Mouse (Mus musculus) heart, postnatal 10 days (tissue): ENCODE data around the gene Cfap44. TPM values are rescaled to one million over a fixed set of nuclear protein-coding genes. Genes with fewer than 3 reads are reported as not detected.
"Not testable (repeated sequence)": the region's sequence is repeated elsewhere in the genome, so short reads cannot be mapped to it uniquely, and the experiment has no call there.

Experiments
- DNase-seq, 2 experiments: peaks; one replicate each; pipeline ENCODE4 v3.0.0; 2021
- intact Hi-C: fragments of 180-260 bp; cut with DNase I; formaldehyde crosslinking; loops from one replicate; pipeline ENCODE4 v1.15.1; 2025
- total RNA-seq, 2 experiments: library from RNA; stranded (reverse); gene quantifications; 2 replicates each; pipeline ENCODE4 v1.2.3; 2021

Cfap44 gene
- total RNA-seq, 2 experiments from 2014 or later, result not detected

DNA sequence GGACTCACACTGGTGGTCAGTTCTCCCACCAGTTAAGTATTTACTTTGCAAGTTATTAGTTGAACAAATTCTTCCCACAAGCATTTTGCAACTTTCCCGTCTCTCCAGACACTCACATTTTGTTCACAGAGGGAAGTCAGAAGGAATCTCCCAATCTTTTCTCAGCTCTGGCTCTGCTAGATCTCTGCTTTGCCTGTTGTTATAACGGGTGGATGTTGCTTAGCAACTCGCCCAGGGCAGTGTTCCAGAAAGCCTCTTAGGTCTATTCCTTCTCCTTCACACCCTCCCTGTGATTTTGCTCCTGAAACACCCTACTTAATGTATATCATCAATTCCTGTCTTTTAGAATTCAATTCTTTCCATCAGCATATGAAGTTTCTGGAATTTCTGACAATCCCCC is 28.9 kb downstream of the Cfap44 start:
- intact Hi-C loops, result no loop called here
- DNase-seq, result peak; percentile 20 to 30

DNA sequence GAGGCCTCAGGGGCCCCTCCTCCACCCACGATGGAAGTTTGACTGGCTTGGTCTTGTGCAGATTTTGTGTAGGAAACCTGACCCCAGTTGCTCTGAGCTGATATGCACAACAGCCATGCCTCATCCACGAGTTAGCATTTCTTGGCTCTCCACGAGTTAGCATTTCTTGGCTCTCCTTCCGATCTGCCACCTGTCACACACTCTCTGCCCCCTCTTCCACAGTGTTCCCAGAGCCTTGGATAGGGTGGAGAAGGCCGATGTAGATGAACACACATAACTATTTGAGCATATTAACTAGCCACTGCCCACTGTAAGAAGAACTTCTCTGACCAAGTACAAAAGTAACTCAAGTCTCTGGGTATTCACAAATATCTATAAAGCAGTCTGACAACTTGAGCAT is 33.9 kb downstream of the Cfap44 start:
- no peak for DNase-seq
- intact Hi-C loops, result no loop called here

DNA sequence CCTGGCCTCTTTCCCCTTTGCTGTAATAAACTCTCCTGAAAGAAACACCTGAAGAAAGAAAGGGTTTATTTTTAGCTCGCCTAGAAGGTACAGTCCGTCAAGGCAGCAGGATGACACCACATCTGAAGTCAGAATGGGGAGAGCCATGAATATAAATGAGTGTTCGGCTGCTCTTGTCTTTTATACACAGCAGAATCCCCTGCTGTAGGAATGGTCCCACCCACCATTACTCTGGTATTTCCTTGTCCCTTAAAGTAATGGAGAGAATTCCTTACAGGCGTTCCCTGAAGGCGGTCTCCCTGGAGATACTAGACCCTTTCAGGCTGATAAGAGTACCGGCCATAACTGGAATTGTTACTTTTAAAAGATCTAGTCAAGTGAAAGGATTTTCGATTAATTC is 35.4 kb downstream of the Cfap44 start:
- intact Hi-C loops, result no loop called here
- no peak for DNase-seq

DNA sequence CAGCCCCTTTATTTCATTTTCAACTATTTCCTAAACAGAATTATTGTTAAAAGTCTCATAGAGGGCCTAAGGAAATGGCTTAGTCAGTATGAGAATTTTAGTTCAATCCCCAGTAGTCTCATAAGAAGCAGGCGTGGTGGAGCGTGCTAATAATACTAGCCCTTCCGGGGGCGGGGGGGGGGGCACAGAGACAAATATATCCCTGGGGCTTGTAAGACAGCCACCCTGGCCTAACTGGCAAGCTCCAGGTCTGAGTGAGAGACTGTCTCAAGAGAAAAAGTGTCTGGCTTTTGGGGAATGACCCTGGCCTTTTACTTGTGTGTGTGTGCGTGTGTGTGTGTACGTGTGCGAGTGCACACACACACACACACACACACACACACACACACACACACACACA is 40.3 kb downstream of the Cfap44 start:
- DNase-seq, result no peak
- intact Hi-C loops, result no loop called here

DNA sequence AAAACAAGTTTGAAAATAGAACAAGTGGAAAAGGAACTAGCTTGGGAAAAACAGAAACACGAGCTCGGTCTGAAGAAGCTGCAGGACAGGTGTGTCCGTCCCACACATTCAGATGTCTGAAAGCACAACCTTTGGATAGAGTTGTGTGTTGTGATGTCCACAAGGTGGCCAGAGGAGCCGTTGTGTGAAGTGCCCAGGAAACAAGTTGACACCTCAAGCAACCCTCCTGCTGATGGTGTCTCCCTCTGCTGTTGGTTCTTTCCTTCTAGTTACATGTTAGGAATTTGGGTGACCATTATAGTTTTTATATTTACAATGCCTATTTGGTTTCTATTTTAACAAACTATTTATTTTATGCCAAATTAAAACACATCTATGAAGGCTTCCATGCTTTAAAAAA is 40.9 kb downstream of the Cfap44 start:
- intact Hi-C loops, result no loop called here
- no peak for DNase-seq

DNA sequence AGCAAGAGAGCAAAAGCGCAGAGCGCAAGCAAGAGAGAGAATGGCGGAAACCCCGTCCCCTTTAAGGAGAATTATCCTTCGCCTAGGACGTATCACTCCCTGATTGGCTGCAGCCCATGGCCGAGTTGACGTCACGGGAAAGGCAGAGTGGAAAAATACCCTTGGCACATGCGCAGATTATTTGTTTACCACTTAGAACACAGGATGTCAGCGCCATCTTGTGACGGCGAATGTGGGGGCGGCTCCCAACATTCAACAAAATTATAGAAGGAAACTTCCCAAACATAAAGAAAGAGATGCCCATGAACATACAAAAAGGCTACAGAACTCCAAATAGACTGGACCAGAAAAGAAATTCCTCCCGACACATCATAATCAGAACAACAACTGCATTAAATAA is 47.3 kb downstream of the Cfap44 start:
- intact Hi-C loops, DNase-seq: not testable (repeated sequence)

DNA sequence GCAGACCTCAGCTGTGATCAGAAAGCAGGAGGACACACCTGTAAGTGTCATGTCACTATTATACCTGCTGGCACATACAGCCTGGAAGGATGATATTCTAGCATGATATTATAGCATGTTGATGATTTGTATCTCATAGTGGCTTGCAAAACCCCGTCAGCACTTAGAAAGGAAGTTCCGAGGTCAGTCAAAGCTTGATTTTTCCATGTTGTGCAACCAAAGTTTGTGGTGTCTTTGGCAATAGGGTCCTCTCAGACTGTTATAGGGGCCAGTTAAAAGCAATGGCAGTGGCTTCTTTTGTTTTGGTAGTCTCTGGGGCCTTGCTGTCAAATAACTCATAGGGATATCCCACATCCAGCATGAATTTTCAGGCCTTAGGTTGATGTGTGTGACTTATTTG is 63.3 kb downstream of the Cfap44 start:
- intact Hi-C loops, result no loop called here
- DNase-seq, result no peak

DNA sequence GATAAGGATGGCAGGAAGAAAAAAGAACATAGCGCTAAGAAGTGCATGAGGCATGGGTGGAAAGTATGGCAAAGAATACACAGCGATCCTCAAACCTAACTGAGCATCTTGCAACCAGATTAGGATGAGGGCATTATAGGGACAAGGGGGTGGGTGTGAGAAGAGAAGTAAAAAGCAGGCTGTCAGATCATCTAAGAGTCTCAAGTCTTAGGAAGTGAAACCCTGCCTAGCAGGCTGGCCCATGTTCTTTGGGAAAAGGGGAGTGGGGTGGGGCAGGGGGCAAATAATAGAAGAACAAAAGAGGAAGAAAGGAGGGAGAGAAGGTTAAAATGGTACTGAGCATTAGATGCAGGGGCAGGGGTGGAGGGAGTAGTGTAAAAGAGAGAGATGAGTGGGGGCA is 64.2 kb downstream of the Cfap44 start:
- intact Hi-C loops, result no loop called here
- DNase-seq, result no peak

DNA sequence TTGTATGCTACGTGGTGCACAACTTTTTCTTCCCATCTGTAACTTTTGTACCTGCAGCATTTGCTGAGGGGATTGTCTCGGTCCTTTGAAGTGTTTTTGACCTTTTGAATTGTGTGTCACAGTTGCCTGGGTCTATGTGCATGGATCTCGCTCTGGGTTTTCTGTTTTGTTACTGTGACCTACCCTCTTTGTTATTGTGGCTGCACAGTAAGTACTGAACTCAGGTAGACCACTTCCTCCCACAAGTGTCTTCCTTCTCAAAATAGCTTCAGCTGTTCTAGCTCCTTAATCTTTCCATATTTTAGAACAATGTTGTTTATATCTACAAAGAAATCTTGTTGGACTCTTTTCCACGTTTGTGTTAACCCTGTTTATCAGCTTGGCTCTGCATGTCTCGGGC is 66.3 kb downstream of the Cfap44 start:
- no peak for DNase-seq
- intact Hi-C loops, result no loop called here

DNA sequence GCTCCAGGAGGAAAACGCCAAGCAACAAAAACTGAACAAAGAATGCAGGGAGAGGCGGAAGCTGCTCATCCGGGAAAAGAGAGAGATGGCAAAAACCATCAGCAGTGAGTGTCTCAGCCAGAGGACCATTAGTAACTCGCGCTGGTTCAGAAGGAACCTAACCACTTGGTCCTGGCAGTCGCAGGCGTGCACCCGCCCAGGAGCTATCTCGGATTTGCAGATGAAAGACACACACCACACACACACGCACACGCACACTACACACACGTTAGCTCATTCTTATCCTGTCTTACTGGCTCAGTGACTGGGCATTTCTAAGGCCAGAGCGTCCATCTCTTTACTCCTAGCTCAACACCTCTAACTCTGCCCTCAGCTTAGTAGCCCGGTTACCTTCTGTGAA is 80.7 kb downstream of the Cfap44 start:
- DNase-seq, result no peak
- intact Hi-C loops, result no loop called here

DNA sequence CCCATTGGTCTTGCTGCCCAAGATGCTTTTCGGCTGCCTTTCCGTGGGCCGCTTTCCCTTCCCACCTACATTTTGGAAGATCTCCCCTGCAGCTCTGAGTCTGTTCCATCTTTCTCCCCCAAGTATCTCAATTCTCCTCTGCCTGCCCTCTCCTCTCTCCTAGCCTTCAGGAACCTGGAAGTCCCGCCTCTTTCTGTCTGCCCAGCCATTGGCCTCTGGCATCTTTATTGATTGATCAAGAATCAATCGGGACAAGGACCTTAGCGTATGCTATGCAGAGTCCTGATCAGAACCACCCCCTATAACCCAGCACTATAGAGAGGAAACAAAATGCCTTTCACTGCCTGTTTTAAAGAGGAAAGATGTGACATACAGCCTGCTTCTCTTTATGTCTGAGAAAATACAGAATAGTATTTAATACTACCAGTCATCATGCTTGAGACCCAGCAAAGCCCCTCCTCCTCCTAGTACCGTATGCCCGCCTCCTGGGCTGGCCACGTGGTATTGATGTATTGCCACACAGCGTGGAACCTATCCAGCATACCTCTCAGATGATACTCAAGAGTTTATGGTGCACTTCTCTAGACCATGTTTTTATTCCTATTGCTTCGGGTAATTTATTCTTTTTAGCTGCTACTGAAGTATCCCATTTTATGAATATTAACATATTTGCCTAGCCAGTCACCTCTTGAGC is 81.2 kb downstream of the Cfap44 start:
- no peak for DNase-seq
- intact Hi-C loops, result no loop called here

DNA sequence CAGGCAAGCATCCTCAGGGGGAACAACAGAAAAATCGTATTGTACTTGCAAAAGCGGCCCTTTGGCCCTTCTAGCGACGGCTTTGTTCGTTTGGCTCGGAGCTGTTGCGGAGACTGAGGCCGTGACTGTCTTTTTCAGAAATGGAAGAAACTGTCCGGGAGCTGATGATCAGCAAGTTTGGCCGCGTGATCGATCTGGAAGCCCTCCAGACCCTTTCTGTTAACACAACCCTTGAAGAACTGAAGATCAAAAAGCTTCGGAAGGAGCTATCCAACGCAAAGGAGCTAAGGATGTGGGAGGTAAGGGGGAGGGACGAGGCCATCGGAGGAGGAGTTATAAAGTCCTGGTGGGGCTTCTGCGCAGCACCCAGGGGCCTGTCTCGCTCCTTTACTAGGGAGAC is 84.2 kb downstream of the Cfap44 start:
- no peak for DNase-seq
- intact Hi-C loops, result no loop called here

DNA sequence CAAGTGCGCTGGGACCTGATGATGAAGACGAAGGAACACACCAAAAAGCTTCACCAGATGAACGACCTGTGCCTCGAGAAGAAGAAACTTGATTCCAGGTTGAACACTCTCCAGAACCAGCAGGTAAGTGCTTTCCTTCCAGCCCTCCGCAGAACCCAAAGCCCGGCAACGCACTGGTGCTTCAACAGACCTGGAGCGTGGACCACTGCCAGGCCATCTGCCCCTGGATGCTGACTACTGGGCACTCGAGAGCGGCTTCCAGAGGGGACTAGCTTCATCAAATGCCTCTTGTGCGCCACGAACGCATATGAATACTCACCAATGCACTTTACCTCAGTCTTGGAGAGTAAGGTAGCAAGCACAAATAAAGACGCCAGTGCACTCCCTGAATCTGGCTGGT is 85.3 kb downstream of the Cfap44 start:
- no peak for DNase-seq
- intact Hi-C loops, result loop anchor here (5.0 to 10.0 kb wide), 3 partner anchors 77 to 607 kb away; partner anchors contain the start of gene Boc

DNA sequence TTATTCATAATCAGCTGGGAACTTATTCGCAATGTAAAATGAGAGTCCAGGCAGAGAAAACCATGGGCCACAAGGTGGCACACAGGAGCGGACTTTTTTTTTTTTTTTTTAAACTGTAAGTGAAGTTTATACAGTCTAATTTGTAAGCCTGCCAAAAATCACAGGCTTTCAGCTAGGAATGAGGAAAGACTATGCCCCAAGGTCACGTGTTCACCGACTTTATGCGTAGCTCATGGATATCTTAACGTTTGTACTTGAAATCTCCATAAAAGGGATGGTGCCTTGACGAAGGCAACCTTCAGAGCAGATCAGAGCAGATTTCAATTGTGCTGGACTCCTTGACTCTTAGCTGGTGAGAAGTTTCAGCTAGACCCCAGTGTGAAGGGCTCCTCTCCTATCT is 86.0 kb downstream of the Cfap44 start:
- DNase-seq, result no peak

DNA sequence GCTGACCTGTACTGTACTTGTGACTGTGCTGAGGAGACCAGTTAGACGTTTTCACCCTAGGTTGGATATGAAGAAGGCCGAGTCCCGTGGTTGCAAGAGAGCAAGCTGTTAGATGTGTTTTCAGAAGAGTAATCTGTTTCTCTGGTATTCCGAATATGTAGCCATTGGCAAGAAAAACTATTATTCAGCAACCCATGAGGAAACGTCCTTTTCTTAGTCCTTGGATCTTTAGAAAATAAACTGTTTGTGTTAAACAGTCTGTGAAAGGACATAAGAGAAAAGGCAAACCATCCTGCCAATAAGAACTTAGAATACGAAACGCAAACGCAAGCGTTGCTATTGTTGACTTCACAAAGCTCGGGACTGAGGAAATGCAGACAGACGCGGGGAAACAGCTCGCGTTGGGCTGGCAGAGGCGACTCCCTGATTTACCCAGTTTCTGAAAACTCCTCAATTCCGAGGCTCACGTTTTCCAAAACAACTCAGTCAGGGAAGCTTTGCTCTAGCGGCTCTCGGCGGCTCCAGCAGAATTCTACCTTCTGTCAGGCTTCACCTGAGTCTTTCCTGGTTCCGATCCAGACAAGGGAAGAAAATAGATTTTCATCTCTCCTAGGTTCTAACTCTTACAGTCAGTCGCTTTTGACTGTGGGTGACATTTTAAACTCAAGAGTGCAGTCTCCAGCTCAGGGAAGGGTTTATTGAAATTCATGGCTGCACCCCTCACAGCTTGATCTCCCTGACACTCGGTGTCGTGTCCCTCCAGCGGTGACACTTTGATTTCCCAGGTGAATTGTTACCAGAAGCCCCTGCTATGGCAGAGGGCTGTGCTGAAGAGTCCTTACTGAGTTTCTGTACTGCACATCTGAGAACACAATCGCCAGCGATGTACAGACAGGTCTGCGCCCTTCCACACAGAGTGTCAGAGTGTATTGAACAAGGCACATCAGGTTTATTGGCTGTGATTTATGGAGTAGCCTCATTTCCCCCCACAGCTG is 87.3 kb downstream of the Cfap44 start:
- intact Hi-C loops, result loop anchor here (5.0 to 10.0 kb wide), 3 partner anchors 75 to 605 kb away; partner anchors contain the start of gene Boc
- no peak for DNase-seq

More for the DNA sequence above, 86.0 kb downstream of the Cfap44 start:
- intact Hi-C loops, result loop anchor here (5.0 to 10.0 kb wide), 3 partner anchors 77 to 607 kb away; partner anchors contain the start of gene Boc

DNA sequence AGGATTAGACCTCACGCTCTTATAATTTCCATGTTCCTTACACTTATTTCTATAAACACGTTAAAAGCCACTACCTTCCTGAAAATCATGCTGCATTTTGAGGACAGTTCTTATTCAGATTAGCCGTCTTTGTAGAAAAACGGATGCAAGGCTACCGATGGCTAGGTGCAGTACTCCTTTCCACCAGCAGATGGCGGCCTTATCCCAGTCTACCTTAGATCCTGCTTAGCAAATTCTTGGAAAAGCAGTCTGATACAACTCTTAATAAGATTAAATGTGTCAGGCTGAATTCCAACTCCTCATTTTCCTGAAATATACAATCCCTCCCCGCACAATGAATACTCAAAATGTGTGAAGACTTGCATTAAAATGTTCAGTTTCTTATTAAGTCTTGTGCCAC is 89.5 kb downstream of the Cfap44 start:
- peak; percentile 82 to 89 for DNase-seq
- intact Hi-C loops, result loop anchor here (1.0 to 10.0 kb wide), 4 partner anchors 73 to 603 kb away; partner anchors contain the start of gene Boc

DNA sequence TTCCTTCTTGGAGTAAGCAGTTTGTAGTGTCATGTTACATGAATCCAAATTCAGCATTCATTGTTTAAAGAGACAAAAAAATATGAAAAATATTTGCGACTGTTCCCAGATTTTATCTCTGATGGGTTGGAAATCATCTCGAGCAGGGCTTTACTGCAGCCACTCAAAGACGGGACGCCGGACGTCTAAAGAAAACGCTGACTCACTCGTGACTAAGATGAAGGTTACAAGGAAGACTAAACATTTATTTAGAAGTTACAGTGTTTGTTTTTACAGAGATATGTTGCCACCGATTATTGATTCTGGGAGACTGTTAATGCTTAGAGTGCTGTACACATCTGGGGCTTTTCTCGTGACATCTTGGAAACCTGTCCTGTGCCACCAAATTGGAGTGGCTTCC is 90.2 kb downstream of the Cfap44 start:
- DNase-seq, result no peak
- intact Hi-C loops, result loop anchor here (1.0 to 10.0 kb wide), 4 partner anchors 72 to 602 kb away; partner anchors contain the start of gene Boc

DNA sequence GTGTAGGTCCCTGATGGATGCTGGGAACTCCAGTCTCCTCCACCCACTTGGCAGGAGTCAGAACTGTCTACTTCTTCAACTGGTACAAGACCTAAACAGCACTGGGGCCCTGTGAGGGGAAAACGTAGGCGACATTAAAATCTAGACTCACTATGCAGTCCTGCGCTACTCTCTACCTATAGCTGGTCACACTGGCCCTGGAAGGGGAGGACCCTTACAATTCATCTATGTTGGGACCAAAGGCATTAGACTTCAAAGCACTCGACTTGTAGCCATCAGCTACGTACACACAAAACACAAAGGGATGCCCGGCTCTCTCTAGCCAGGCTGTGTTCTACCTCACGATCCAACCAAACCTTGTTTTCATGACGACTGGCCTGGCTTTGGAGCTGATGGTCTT is 91.1 kb downstream of the Cfap44 start:
- no peak for DNase-seq
- intact Hi-C loops, result loop anchor here (10.0 kb wide), 1 partner anchor 229 kb away; no protein-coding TSS in a partner anchor

DNA sequence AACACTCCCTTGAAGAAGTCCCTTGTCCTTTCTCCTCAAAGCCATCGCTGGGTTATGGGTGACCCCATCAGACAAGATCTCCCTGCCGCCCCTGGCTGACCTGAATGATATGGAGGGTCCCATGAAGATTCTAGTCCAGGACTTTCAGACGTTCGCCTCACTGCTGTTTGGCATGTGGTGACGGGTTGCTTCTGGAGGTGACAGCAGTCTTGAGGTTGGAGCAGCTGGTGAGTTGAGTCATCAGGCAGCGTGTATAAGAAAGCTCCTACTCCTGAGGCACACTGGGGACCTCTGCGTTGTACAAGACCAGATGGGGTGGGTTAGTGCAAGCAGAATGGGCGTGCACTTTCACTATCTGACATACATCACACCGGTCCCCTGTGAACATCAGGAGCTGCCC is 92.0 kb downstream of the Cfap44 start:
- no peak for DNase-seq

DNA sequence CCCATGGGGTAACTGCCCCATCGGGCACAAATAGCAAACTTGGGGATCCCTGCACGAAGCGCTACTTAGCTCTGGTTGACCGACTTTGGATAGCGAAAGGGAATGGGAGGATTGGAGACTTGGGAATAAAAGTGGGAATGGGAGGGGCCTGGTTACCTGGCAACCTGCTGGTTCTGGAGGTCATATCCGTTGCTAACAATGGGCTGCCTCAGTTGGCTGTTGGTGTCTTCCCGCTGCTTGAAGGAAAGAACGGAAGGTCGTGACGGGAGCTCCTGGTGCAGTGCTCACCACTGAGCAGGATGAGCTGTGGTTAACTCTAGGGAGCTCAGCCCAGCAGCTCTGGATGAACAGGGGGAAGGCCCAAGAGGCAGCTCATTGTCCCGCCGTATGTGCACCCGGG is 92.6 kb downstream of the Cfap44 start:
- DNase-seq, result no peak
- intact Hi-C loops, result loop anchor here (10.0 kb wide), 1 partner anchor 228 kb away; no protein-coding TSS in a partner anchor

More for the DNA sequence above, 92.0 kb downstream of the Cfap44 start:
- intact Hi-C loops, result loop anchor here (10.0 kb wide), 1 partner anchor 228 kb away; no protein-coding TSS in a partner anchor

DNA sequence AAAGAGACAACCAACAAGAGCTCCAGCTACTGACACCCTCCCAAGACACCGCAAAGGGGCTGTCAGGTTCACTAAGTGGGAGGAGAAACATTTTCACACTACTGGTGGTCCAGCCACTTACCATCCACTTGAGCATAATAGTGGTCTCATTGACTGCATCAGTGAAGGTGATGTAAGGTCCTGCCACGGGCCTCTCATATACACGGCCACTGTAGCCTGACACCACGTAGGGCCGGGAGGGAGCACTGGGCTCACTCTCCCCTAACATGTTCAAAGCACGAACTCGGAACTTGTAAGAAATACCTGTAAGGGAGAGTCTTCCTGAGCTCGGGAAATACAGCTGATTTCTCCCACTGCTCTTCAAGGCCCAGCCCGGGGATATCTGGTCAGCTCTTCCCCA is 96.5 kb downstream of the Cfap44 start:
- intact Hi-C loops, result loop anchor here (5.0 kb wide), 1 partner anchor 56 kb away; no protein-coding TSS in a partner anchor
- no peak for DNase-seq
